Mouse (Mus musculus): ENCODE results near the gene Gm38392. TPM values are rescaled to one million over a fixed set of nuclear protein-coding genes. Genes with fewer than 3 reads are reported as not detected.

The Gm38392 gene
- polyA plus RNA-seq, 1 experiment = not detected

GRCm38 (mm10) chr3:88228906-88229305 lies 58.1 kb downstream of the Gm38392 start:
- no peak for TF ChIP-seq POLR2A (IDR thresholded peaks at IDR 0.05; ENCODE audit: low read depth, low read length)
- TF ChIP-seq CTCF (IDR thresholded peaks at IDR 0.05; ENCODE audit: extremely low read depth, insufficient read length, insufficient replicate concordance, low read depth, low read length) = no peak
- Histone ChIP-seq H3K27ac (ENCODE audit: insufficient read depth, low read depth, low read length) (no peak overlapping the region), H3K4me3 (ENCODE audit: low read depth, low read length) (no peak overlapping the region), H3K4me1 (ENCODE audit: control insufficient read depth, insufficient read depth, insufficient read length, low read length) (no peaks in the 10 kb centered on the region), H3K36me3 (ENCODE audit: control insufficient read depth, insufficient read depth, low read length) (no peaks in the 10 kb centered on the region), H3K27me3 (ENCODE audit: control insufficient read depth, insufficient read depth, low read length) (peaks cover 34% of the 10 kb centered on the region)
- 55% methylated on average over 4 of the region's 4 CpGs for WGBS

- Histone ChIP-seq H3K27ac (ENCODE audit: insufficient read depth, low read depth, low read length) (no peak overlapping the region), H3K4me1 (ENCODE audit: control insufficient read depth, insufficient read depth, insufficient read length, low read length) (no peaks in the 10 kb centered on the region), H3K36me3 (ENCODE audit: control insufficient read depth, insufficient read depth, low read length) (no peaks in the 10 kb centered on the region), H3K27me3 (ENCODE audit: control insufficient read depth, insufficient read depth, low read length) (peaks cover 28% of the 10 kb centered on the region), H3K4me3 (ENCODE audit: low read depth, low read length) (no peak overlapping the region)
- TF ChIP-seq POLR2A (IDR thresholded peaks at IDR 0.05; ENCODE audit: low read depth, low read length) (no peak), CTCF (IDR thresholded peaks at IDR 0.05; ENCODE audit: extremely low read depth, insufficient read length, insufficient replicate concordance, low read depth, low read length) (no peak)
- 45% methylated on average over 6 of the region's 6 CpGs for WGBS
Measured at GRCm38 (mm10) chr3:88227976-88228375, 59.0 kb downstream of the Gm38392 start.

GRCm38 (mm10) chr3:88227260-88227659 lies 59.8 kb downstream of the Gm38392 start:
- H3K4me1 ChIP-seq (ENCODE audit: control insufficient read depth, insufficient read depth, insufficient read length, low read length) = no peaks in the 10 kb centered on the region
- no peak overlapping the region for H3K4me3 ChIP-seq (ENCODE audit: low read depth, low read length)
- 47% methylated on average over 4 of the region's 4 CpGs for WGBS
- H3K27me3 ChIP-seq (ENCODE audit: control insufficient read depth, insufficient read depth, low read length) = peaks cover 26% of the 10 kb centered on the region
- no peak overlapping the region for H3K27ac ChIP-seq (ENCODE audit: insufficient read depth, low read depth, low read length)
- no peaks in the 10 kb centered on the region for H3K36me3 ChIP-seq (ENCODE audit: control insufficient read depth, insufficient read depth, low read length)
- TF ChIP-seq POLR2A (IDR thresholded peaks at IDR 0.05; ENCODE audit: low read depth, low read length) (no peak), CTCF (IDR thresholded peaks at IDR 0.05; ENCODE audit: extremely low read depth, insufficient read length, insufficient replicate concordance, low read depth, low read length) (no peak)

GRCm38 (mm10) chr3:88226101-88226845 lies 60.7 kb downstream of the Gm38392 start:
- H3K4me1 ChIP-seq (ENCODE audit: control insufficient read depth, insufficient read depth, insufficient read length, low read length) = no peaks in the 10 kb centered on the region
- H3K4me3 ChIP-seq (ENCODE audit: low read depth, low read length) = no peak overlapping the region
- H3K27me3 ChIP-seq (ENCODE audit: control insufficient read depth, insufficient read depth, low read length) = peaks cover 30% of the 10 kb centered on the region
- H3K36me3 ChIP-seq (ENCODE audit: control insufficient read depth, insufficient read depth, low read length) = no peaks in the 10 kb centered on the region
- no peak overlapping the region for H3K27ac ChIP-seq (ENCODE audit: insufficient read depth, low read depth, low read length)
- no peak for TF ChIP-seq CTCF (IDR thresholded peaks at IDR 0.05; ENCODE audit: extremely low read depth, insufficient read length, insufficient replicate concordance, low read depth, low read length)
- no peak for TF ChIP-seq POLR2A (IDR thresholded peaks at IDR 0.05; ENCODE audit: low read depth, low read length)
- 78% methylated on average over 10 of the region's 10 CpGs for WGBS

GRCm38 (mm10) chr3:88224929-88225328 lies 62.1 kb downstream of the Gm38392 start:
- TF ChIP-seq POLR2A (IDR thresholded peaks at IDR 0.05; ENCODE audit: low read depth, low read length) (no peak), CTCF (IDR thresholded peaks at IDR 0.05; ENCODE audit: extremely low read depth, insufficient read length, insufficient replicate concordance, low read depth, low read length) (no peak)
- Histone ChIP-seq H3K4me1 (ENCODE audit: control insufficient read depth, insufficient read depth, insufficient read length, low read length) (no peaks in the 10 kb centered on the region), H3K27ac (ENCODE audit: insufficient read depth, low read depth, low read length) (no peak overlapping the region), H3K27me3 (ENCODE audit: control insufficient read depth, insufficient read depth, low read length) (peaks cover 26% of the 10 kb centered on the region), H3K36me3 (ENCODE audit: control insufficient read depth, insufficient read depth, low read length) (no peaks in the 10 kb centered on the region), H3K4me3 (ENCODE audit: low read depth, low read length) (no peak overlapping the region)
- WGBS = 36% methylated on average over 2 of the region's 2 CpGs

- TF ChIP-seq POLR2A (IDR thresholded peaks at IDR 0.05; ENCODE audit: low read depth, low read length) (no peak), CTCF (IDR thresholded peaks at IDR 0.05; ENCODE audit: extremely low read depth, insufficient read length, insufficient replicate concordance, low read depth, low read length) (no peak)
- H3K27ac ChIP-seq (ENCODE audit: insufficient read depth, low read depth, low read length) = no peak overlapping the region
- no peak overlapping the region for H3K4me3 ChIP-seq (ENCODE audit: low read depth, low read length)
- H3K27me3 ChIP-seq (ENCODE audit: control insufficient read depth, insufficient read depth, low read length) = peaks cover 19% of the 10 kb centered on the region; the same call in 1 of the 2 replicates
- H3K36me3 ChIP-seq (ENCODE audit: control insufficient read depth, insufficient read depth, low read length) = no peaks in the 10 kb centered on the region
- no peaks in the 10 kb centered on the region for H3K4me1 ChIP-seq (ENCODE audit: control insufficient read depth, insufficient read depth, insufficient read length, low read length)
- 75% methylated on average over 6 of the region's 6 CpGs for WGBS
Measured at GRCm38 (mm10) chr3:88222446-88222845, 64.6 kb downstream of the Gm38392 start.

GRCm38 (mm10) chr3:88221519-88222390 lies 65.3 kb downstream of the Gm38392 start:
- TF ChIP-seq CTCF (IDR thresholded peaks at IDR 0.05; ENCODE audit: extremely low read depth, insufficient read length, insufficient replicate concordance, low read depth, low read length) = no peak
- TF ChIP-seq POLR2A (IDR thresholded peaks at IDR 0.05; ENCODE audit: low read depth, low read length) = no peak
- H3K36me3 ChIP-seq (ENCODE audit: control insufficient read depth, insufficient read depth, low read length) = no peaks in the 10 kb centered on the region
- H3K4me1 ChIP-seq (ENCODE audit: control insufficient read depth, insufficient read depth, insufficient read length, low read length) = no peaks in the 10 kb centered on the region
- no peak overlapping the region for H3K27ac ChIP-seq (ENCODE audit: insufficient read depth, low read depth, low read length)
- no peak overlapping the region for H3K4me3 ChIP-seq (ENCODE audit: low read depth, low read length)
- WGBS = 65% methylated on average over 12 of the region's 12 CpGs
- H3K27me3 ChIP-seq (ENCODE audit: control insufficient read depth, insufficient read depth, low read length) = peaks cover 25% of the 10 kb centered on the region
